Mouse (Mus musculus) embryonic fibroblast, embryonic 13.5 days (primary cell): Measurements from ENCODE around the gene Gramd1b.

ENCODE experiments used
- CTCF ChIP-seq: IDR thresholded peaks from 2 replicates; pipeline ENCODE4 v1.5.1; 2011; ENCODE audit warnings: mild to moderate bottlenecking, control low read depth, low read length, moderate library complexity, borderline replicate concordance; ENCODE audit not compliant: insufficient read depth
- POLR2A ChIP-seq: IDR thresholded peaks from 2 replicates; pipeline ENCODE4 v1.6.1; 2011; ENCODE audit warnings: low read depth, mild to moderate bottlenecking, control low read depth, low read length, moderate library complexity

DNA sequence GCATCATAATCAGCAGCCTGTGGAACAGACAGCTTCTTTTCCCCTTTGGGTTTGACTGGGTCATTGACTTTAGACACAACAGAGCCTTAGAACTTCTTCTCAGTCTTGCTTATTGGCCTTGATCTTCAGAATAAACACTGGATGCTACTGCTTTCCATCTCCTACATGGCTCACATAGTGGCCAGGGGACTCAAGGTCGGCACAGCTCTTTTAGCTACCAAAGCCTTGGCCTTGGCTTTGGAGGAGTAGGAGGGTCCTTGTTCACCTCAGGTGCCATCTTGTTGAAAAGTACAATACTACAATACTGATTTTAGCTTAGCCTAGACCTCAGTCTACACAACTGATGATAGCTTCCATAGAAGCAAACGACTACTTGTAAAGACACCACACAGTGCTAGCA, 53.6 kb downstream of the Gramd1b start:
- TF ChIP-seq POLR2A (no peak), CTCF (no peak)
